Mouse (Mus musculus): ENCODE results near the gene Ldlrad3. TPM values are rescaled to one million over a fixed set of nuclear protein-coding genes. Genes with fewer than 3 reads are reported as not detected.

Gene Ldlrad3
- total and polyA plus RNA-seq, 3 experiments = 3.5 to 6.1 TPM; not detected in 1

DNA sequence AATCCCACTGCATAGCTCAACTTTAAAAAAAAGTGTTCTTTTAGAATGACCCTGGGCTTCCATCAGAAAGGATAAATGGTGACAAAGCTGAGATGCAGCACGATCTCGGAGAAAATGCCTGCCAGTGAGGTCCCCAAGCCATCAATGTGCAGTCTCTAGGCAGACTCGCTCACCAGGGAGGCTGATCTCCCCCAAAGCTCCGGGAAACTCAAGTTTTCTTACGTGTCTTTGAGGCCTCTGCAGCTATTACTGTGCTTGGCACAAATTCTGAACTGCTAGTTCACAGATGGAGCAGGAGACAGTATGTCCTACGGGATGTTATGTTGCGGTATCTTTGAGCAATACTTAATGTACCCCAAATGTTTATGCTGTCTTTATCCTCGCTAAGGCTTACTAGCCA, 124.3 kb downstream of the Ldlrad3 start:
- no peak for DNase-seq (ENCODE audit: low read depth, low spot score)
- Histone ChIP-seq H3K9me3 (replicated peaks; ENCODE audit: insufficient read depth, low read length) (no peaks in the 10 kb centered on the region), H3K27me3 (ENCODE audit: control insufficient read depth in 1 of 2, insufficient read depth in 2 of 2, low read length in 2 of 2) (no peaks in the 10 kb centered on the region), H3K4me1 (ENCODE audit: control insufficient read depth in 1 of 2, insufficient read depth in 2 of 2, low read length in 2 of 2) (no peaks in the 10 kb centered on the region), H3K27ac (ENCODE audit: control insufficient read depth, low read depth, low read length) (no peak overlapping the region), H3K79me2 (ENCODE audit: control insufficient read depth, insufficient read depth, low read length, poor library complexity) (no peaks in the 10 kb centered on the region), H3K4me3 (ENCODE audit: control insufficient read depth in 1 of 2, insufficient read depth in 1 of 2, low read depth in 2 of 2, low read length in 2 of 2) (no peak overlapping the region), H3K9ac (ENCODE audit: control insufficient read depth, low read depth, low read length, poor library complexity, severe bottlenecking) (no peak overlapping the region), H3K36me3 (ENCODE audit: control insufficient read depth in 1 of 2, insufficient read depth in 2 of 2, low read length in 2 of 2) (no peaks in the 10 kb centered on the region)
- no peak for TF ChIP-seq HCFC1 (IDR thresholded peaks at IDR 0.05; ENCODE audit: low read depth, low read length)
- TF ChIP-seq BHLHE40 (IDR thresholded peaks at IDR 0.05; ENCODE audit: borderline replicate concordance, low read depth, low read length) = no peak
- TF ChIP-seq POLR2AphosphoS2 (IDR thresholded peaks at IDR 0.05; ENCODE audit: low read length) = no peak
- no peak for TF ChIP-seq MAFK (IDR thresholded peaks at IDR 0.05; ENCODE audit: borderline replicate concordance, low read depth, low read length)
- no peak for TF ChIP-seq USF1 (IDR thresholded peaks at IDR 0.05; ENCODE audit: low read depth, low read length)
- no peak for TF ChIP-seq ZMIZ1 (IDR thresholded peaks at IDR 0.05; ENCODE audit: low read depth, low read length)
- no peak for TF ChIP-seq MXI1 (IDR thresholded peaks at IDR 0.05; ENCODE audit: low read depth, low read length)
- no peak for TF ChIP-seq GATA1 (IDR thresholded peaks at IDR 0.05; ENCODE audit: low read depth, low read length)
- TF ChIP-seq MAZ (IDR thresholded peaks at IDR 0.05; ENCODE audit: low read depth, low read length) = no peak
- no peak for TF ChIP-seq MYC (IDR thresholded peaks at IDR 0.05; ENCODE audit: low read depth, low read length)
- TF ChIP-seq MEF2A (IDR thresholded peaks at IDR 0.05; ENCODE audit: extremely low read depth, insufficient replicate concordance, low read depth, low read length, poor library complexity, severe bottlenecking) = no peak
- no peak for TF ChIP-seq TAL1 (IDR thresholded peaks at IDR 0.05; ENCODE audit: low read length)
- no peak for TF ChIP-seq JUND (IDR thresholded peaks at IDR 0.05; ENCODE audit: low read depth, low read length)
- no peak for TF ChIP-seq RAD21 (IDR thresholded peaks at IDR 0.05; ENCODE audit: low read depth, low read length)

DNA sequence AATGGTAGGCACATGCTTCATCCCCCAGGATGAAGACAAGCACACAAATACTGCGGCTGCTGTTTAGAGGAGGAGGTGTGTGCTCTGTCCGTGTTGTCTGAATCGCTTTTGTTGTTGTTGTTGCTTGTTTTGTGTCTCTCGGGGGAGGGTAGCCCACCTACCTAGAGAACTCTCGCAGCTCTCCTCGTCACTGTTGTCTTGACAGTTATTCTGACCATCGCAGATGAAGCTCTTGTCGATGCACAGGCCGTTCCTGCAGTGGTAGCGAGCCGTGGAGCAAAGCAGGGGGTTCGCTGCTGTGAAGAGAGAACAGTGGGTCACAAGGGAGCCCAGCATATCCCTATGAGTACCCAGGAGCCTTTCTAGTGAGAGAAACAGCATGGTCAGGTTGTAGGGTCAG, 128.4 kb downstream of the Ldlrad3 start:
- Histone ChIP-seq H3K9ac (ENCODE audit: control insufficient read depth, low read depth, low read length, poor library complexity, severe bottlenecking) (no peak overlapping the region), H3K27me3 (ENCODE audit: control insufficient read depth in 1 of 2, insufficient read depth in 2 of 2, low read length in 2 of 2) (no peaks in the 10 kb centered on the region), H3K9me3 (replicated peaks; ENCODE audit: insufficient read depth, low read length) (no peaks in the 10 kb centered on the region), H3K4me3 (ENCODE audit: control insufficient read depth in 1 of 2, insufficient read depth in 1 of 2, low read depth in 2 of 2, low read length in 2 of 2) (no peak overlapping the region), H3K27ac (ENCODE audit: control insufficient read depth, low read depth, low read length) (no peak overlapping the region), H3K79me2 (ENCODE audit: control insufficient read depth, insufficient read depth, low read length, poor library complexity) (no peaks in the 10 kb centered on the region), H3K36me3 (ENCODE audit: control insufficient read depth in 1 of 2, insufficient read depth in 2 of 2, low read length in 2 of 2) (no peaks in the 10 kb centered on the region), H3K4me1 (ENCODE audit: control insufficient read depth in 1 of 2, insufficient read depth in 2 of 2, low read length in 2 of 2) (peaks cover 0 to 6% of the 10 kb centered on the region in 2 experiments; a peak in 1 of 4 replicates)
- TF ChIP-seq MYC (IDR thresholded peaks at IDR 0.05; ENCODE audit: low read depth, low read length) = no peak
- TF ChIP-seq MAFK (IDR thresholded peaks at IDR 0.05; ENCODE audit: borderline replicate concordance, low read depth, low read length) = no peak
- no peak for TF ChIP-seq CHD1 (IDR thresholded peaks at IDR 0.05; ENCODE audit: low read depth, low read length)
- no peak for TF ChIP-seq RAD21 (IDR thresholded peaks at IDR 0.05; ENCODE audit: low read depth, low read length)
- no peak for TF ChIP-seq HCFC1 (IDR thresholded peaks at IDR 0.05; ENCODE audit: low read depth, low read length)
- TF ChIP-seq CTCF (IDR thresholded peaks at IDR 0.05 in 2 of 3, conservative IDR thresholded peaks at IDR 0.05 in 1 of 3; ENCODE audit: control insufficient read depth in 1 of 3, insufficient read depth in 1 of 3, low read depth in 2 of 3, low read length in 3 of 3, poor library complexity in 1 of 3, severe bottlenecking in 1 of 3) = no peak
- no peak for TF ChIP-seq SMC3 (IDR thresholded peaks at IDR 0.05; ENCODE audit: low read depth, low read length)
- no peak for TF ChIP-seq JUND (IDR thresholded peaks at IDR 0.05; ENCODE audit: low read depth, low read length)
- no peak for TF ChIP-seq NELFE (IDR thresholded peaks at IDR 0.05; ENCODE audit: low read depth, low read length)
- no peak for TF ChIP-seq EP300 (IDR thresholded peaks at IDR 0.05; ENCODE audit: low read depth in 1 of 2, low read length in 2 of 2)
- TF ChIP-seq GATA1 (IDR thresholded peaks at IDR 0.05; ENCODE audit: low read depth, low read length) = no peak
- TF ChIP-seq RCOR1 (IDR thresholded peaks at IDR 0.05; ENCODE audit: low read depth, low read length) = no peak
- DNase-seq (ENCODE audit: low read depth, low spot score) = no peak
